Mouse (Mus musculus) right cerebral cortex, postnatal 25 days (tissue): ENCODE measurements at regions not wholly inside any gene's neighbourhood (a gene's known extent, or its start where the extent isn't known, plus 50 kb on each side); places are given as distances from the start of the nearest gene placed in this dataset.

Source experiments
- DNase-seq: peaks from one replicate; pipeline ENCODE4 v3.0.0; 2022

DNA sequence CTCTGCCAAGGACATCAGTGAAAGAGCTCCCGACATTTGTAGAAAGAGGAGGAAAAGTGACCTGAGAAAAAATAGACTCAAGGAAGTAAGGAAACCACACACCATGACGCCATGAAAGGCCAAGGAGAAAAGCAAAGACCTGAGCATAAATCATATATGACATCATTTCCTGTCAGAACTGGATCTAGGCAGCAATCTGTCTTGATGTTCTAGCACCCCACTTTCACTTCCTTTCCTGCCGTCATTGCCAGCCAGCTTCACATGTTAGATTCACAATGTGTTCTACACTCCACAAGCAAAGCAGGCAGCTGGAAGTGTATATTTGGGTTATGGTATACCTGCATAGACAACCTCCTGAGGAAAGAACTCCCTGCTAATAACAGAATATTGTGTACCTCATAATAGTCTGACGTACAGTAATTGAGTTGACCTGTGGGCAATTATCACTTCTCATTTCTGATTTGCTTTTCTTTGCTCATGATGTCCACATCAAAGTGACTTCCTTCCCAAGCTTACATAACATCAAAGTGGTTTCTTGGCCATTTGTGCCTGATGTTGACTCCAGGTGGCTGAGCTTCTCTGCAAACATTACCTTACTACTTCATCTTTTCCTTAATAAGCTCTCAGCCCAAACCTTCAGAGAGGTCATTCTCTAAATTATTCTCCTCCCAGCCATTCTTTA, 633.6 kb upstream of the Adgrl2 start:
- DNase-seq: no peak

- DNase-seq: no peak
Observed at GRCm38 (mm10) chr3:149603865-149604264, 613.5 kb upstream of the Adgrl2 start.

GRCm38 (mm10) chr3:149601276-149601675, 610.9 kb upstream of the Adgrl2 start:
- no peak for DNase-seq

- no peak for DNase-seq
Observed at GRCm38 (mm10) chr3:149594470-149594869, 604.1 kb upstream of the Adgrl2 start.

DNA sequence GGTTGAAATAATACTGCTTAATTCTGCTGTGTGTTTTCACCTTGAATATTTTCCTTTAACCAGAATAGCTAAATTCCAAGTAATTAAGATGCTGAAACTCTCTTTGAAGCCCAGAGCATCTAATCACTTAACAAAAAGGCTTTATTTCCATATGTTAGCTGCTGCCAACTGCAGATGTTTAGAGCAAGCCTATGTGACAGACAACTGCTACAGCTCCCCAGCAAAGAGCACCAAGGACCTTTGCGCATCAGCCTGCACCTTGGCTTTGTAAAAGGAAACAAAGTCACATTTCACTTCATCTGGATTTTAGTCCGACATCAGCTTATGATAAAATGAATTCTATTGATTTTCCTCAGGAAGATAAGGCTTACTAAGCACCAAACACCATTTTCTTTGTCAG, 595.4 kb upstream of the Adgrl2 start:
- DNase-seq: no peak

DNA sequence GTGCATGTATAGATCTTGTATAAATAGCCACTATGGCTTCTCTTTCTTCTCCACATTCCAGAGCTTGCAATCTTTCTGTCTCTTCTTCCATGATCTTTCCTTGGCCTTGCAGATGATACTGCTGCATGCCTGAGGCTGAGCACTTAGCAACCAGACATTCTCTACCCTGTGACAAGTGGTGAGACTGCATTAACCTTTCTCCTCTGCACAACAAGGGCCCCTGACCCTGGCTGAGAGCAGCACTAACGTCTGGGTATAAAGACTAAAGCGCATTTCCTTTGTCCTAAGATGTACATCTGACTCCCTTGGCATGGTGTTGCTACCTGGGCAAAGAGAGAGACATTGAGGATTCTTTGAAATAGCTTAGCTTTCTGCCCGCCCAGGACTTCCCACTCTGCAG, 590.8 kb upstream of the Adgrl2 start:
- DNase-seq: no peak

DNA sequence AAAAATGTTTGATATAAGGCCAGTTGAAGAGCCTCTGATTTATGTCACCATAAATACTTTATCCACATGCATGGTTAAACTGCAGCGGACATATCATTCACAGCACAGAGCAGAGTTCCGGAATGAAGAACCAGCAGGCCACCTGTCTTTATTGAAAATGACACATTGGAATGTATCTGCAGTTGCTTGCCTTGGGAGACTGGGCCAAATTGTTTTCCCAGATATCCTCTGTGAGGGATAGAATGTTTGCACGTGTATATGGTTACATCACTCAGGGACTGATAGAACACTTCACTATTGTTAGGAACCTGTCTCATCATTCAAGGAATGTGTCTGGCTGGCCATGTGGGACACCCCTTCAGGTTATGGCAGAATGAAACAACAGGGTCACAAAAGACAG, 585.3 kb upstream of the Adgrl2 start:
- DNase-seq: no peak

- DNase-seq: no peak
Observed at GRCm38 (mm10) chr3:149566853-149567252, 576.5 kb upstream of the Adgrl2 start.

GRCm38 (mm10) chr3:149550231-149550951, 560.0 kb upstream of the Adgrl2 start:
- DNase-seq: no peak

DNA sequence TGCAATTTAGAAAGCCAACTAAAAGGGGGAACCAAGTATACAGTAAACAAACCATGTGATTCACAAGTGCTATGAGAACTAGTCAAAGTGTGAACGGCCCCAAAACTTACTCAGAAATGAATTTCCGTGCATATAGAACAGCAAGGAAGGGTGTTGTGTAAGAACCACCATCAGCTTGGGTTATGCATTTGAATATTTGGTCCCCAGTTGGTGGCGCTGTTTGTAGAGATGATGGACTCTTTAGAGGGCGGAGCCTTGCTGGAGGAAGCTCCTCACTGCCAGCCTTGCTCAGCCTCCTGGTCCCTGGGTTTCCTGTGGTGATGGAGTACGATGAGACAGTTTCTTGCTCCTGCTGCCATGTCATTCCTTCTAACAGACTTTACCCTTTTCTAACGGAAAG, 556.7 kb upstream of the Adgrl2 start:
- DNase-seq: no peak

GRCm38 (mm10) chr3:149546256-149546655, 555.9 kb upstream of the Adgrl2 start:
- no peak for DNase-seq

- DNase-seq: no peak
Observed at GRCm38 (mm10) chr3:149534183-149534582, 543.8 kb upstream of the Adgrl2 start.

- DNase-seq: no peak
Observed at GRCm38 (mm10) chr3:149530026-149530607, 539.8 kb upstream of the Adgrl2 start.

DNA sequence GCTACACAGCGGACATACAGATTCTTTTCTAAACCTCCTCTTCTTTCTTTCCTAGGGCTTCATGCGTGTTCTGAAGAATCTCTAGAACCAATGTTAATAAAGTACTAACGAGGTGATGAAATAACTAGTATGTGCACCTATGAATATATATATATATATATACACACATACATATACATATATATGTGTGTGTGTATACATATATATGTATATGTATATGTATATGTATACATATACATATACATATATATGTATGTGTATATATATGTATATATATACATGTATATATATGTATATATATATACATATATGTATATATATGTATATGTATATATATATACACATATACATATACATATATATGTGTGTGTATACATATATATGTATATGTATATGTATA, 536.2 kb upstream of the Adgrl2 start:
- DNase-seq: no peak

- peak; percentile 5 for DNase-seq
Observed at GRCm38 (mm10) chr3:149519575-149519929, 529.2 kb upstream of the Adgrl2 start.

DNA sequence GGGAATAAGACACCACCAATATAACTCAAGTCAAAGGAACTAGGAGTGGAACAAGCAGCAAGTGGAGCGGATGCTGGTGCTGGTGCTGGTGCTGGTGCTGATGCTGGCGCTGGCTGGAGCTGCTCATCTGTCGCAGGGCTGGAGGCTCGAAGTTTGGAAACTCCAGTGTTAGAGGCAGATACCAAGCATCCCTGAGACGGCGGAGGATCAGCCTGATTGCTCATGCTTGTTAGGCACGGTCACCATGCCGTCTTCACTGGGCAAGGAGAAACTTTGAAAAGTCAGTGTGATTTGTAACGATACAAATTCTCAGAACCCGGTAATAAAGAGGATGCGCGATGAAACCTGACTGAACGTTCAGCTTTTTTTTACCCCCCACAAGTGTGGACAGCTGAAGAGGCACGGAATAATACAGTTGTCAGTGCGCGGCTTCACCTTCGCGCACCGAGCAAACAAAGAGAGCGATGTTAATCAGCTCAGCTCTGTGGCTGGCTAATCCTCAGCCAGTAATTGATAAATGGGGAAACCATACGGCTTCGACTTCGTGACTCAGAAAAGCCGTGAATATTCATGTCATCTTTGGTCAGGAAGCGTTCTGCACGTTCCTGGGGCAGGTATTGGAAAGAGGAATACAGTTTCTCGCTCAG, 528.7 kb upstream of the Adgrl2 start:
- DNase-seq: peak; percentile 10

- no peak for DNase-seq
Observed at GRCm38 (mm10) chr3:149517537-149517936, 527.2 kb upstream of the Adgrl2 start.

DNA sequence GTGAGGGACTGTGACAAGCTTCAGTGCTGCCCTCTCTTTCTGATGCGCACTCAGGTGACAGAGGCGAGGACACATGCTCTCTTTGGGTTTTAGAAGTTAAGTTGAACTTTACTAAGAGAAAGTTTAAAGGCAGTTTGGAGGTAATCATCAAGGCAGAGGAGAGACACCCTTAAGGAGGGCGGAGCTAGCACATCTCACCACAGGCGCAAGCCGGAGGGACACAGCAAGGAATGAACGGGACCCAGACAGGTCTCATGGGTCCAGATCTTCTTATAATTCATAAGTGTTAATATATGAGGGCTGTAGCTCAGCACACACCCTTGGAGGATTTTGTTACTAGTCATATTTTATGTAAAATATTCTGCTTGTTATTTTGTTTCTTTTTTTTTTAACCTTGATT, 518.8 kb upstream of the Adgrl2 start:
- no peak for DNase-seq

DNA sequence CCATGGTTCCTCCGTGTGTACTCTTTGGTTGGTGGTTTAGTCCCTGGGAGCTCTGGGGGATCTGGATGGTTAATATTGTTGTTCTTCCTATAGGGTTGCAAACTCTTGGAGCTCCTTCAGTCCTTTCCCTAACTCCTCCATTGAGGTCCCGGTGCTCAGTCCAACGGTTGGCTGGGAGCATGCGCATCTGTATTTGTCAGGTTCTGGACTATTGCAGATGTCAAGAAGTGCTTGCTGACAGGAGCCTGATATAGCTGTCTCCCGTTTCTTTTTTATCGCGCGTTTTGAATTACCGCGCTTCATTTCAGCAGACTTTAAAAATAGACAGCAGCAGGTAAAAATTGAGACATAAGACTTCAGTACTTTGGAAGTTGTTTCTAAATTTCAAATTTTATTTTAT, 518.3 kb upstream of the Adgrl2 start:
- no peak for DNase-seq

DNA sequence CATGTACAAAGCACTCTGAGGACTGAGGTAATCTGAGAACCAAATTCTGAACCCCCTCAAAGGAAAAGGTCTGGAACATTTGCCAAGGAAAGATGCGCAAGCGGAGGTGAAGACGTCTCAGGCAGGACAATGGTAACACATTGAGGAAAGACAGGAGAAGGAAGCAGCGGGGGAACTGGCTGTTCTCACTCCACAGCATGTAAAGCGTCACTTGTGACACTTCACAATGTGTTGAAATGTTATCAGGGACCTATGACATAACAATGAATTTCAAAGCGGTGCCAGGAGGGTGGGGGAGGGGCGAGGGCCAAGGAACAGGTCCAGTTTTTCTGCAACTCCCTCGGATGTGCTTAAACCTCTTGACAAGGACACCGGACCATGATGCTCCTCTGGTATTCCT, 515.3 kb upstream of the Adgrl2 start:
- no peak for DNase-seq

DNA sequence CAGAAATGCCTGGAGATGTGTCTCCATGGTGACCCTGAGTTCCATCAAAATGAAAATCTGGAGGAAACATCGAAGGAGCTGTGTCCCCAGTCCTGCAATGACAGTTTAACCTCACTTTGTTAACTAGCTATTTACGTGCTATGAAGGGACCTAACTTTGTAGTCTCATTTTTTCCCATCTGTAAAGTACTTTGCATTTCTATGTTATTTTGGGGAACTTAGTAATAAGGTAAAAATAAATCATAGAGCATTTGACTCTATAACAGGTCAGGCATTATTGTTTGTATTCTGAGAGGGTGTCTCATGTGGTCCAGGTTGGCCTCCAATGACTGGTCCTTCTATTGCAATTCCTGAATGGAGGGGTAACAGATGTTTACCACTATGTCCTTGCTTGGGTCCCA, 513.6 kb upstream of the Adgrl2 start:
- no peak for DNase-seq

DNA sequence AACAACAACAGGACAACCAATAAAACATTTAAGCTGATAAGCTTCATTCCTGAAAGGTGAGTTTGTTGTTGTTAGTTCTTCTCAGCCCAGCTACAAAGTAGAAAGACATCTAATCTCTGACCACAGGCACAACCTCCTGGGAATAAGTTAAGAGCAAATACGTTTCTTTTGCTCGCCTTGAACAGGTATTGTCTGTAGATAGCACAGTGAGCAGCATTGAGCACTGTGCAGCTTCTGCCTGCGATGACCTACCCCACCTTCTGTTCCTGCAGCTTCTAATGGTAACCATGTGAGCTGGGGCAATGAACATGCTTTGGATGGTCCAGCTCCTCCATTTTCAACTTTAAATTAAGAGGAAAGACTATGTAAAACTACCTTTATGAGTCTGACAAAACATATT, 509.8 kb upstream of the Adgrl2 start:
- no peak for DNase-seq

- DNase-seq: no peak
Observed at GRCm38 (mm10) chr3:149498765-149499164, 508.4 kb upstream of the Adgrl2 start.
